Mouse (Mus musculus) ES-Bruce4 (cell line): ENCODE results near the gene Klhl29.

Experiments
- CTCF ChIP-seq: IDR thresholded peaks from one replicate; pipeline ENCODE4 v1.8.1; 2011; ENCODE audit warnings: low read depth, low read length
- POLR2A ChIP-seq: IDR thresholded peaks from one replicate; pipeline ENCODE4 v1.8.1; 2011; ENCODE audit warnings: low read length; ENCODE audit not compliant: insufficient read depth

- TF ChIP-seq CTCF (no peak), POLR2A (no peak)
These were observed 100.0 kb downstream of the Klhl29 start for GRCm38 (mm10) chr12:5275507-5275936.
